Mouse (Mus musculus): ENCODE data around the gene Mtmr11.

DNA sequence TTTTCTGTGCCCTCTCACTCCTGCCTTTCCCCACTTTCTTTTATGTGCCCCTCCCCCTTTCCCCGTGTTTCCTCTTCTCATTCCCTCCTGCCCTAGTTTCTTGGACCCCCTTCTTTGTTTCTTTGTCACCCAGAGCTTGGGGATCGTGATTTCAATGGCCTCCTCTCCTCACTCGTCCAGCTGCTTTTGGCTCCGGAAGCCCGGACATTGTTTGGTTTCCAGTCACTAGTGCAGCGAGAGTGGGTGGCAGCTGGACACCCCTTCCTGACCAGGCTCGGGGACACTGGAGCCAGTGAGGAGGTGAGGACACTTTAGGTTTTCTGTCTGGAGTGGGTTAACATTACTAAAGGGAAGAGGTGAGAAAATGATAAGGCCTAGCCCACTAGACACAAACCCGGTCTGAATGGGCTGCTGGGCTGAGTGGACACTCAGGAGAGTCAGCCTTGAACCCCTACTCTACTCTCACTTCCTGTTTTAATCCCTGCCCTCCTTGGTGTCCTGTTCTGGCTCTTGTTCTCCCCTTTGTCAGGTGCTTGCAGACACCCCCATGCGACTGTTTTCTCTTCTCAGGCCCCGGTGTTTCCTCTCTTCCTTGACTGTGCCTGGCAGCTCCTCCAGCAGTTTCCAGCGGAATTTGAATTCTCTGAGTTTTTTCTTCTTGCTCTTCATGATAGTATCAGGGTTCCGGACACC is 6.8 kb downstream of the Mtmr11 start:
- TF ChIP-seq EP300 (IDR thresholded peaks at IDR 0.05; ENCODE audit: low read depth) = no peak
- no peak for TF ChIP-seq CTCF (IDR thresholded peaks at IDR 0.05; ENCODE audit: low read depth)

Measured in liver, postnatal 0 days (tissue).